Mouse (Mus musculus): ENCODE data around the gene P2ry1. TPM values are rescaled to one million over a fixed set of nuclear protein-coding genes. Genes with fewer than 3 reads are reported as not detected.

Gene P2ry1
- total and polyA plus RNA-seq, 3 experiments: 9.1 to 9.2 TPM; not detected in 1

DNA sequence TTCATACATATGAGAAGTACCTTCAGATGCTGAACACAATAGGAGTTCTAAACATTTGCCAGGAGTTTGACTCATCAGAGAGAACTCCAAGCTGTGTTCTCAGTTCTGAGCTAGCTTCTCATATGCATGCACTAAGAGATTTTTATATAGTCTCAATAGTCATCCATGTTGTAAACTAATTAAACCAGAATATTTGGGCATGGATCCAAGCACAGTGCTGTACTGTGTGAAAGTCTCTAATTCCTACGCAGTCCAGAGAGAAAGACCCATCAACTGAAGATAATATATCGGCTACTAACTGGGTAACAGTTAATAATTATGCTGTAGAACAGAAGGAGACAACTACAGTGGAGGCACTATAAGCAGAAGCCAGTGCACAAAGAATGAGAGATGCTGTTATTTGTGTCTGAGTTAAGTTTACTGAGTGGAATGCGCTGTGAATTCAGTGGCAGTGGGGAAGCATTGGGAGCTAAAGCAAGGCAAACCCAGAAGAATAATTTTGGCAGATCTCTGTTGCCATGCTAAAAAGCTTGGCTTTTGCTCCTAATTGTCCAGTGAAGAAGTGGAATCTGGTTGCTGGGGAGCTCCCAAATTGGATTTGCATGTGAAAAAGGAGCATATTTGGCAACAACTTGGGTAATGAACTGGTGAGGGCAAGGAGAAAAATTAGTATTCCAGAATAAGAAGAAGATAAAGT, 47.5 kb downstream of the P2ry1 start:
- Histone ChIP-seq H3K9me3 (replicated peaks; ENCODE audit: insufficient read depth, low read length) (no peaks in the 10 kb centered on the region), H3K79me2 (ENCODE audit: control insufficient read depth, insufficient read depth, low read length, poor library complexity) (no peaks in the 10 kb centered on the region), H3K4me3 (ENCODE audit: control insufficient read depth in 1 of 2, insufficient read depth in 1 of 2, low read depth in 2 of 2, low read length in 2 of 2) (no peak overlapping the region), H3K4me1 (ENCODE audit: control insufficient read depth in 1 of 2, insufficient read depth in 2 of 2, low read length in 2 of 2) (no peaks in the 10 kb centered on the region), H3K9ac (ENCODE audit: control insufficient read depth, low read depth, low read length, poor library complexity, severe bottlenecking) (no peak overlapping the region), H3K27me3 (ENCODE audit: control insufficient read depth in 1 of 2, insufficient read depth in 2 of 2, low read length in 2 of 2) (no peaks in the 10 kb centered on the region), H3K36me3 (ENCODE audit: control insufficient read depth in 1 of 2, insufficient read depth in 2 of 2, low read length in 2 of 2) (no peaks in the 10 kb centered on the region), H3K27ac (ENCODE audit: control insufficient read depth, low read depth, low read length) (no peak overlapping the region)
- DNase-seq (ENCODE audit: low read depth, low spot score): no peak
- TF ChIP-seq ZNF384 (IDR thresholded peaks at IDR 0.05; ENCODE audit: low read depth, low read length) (no peak), POLR2A (IDR thresholded peaks at IDR 0.05; ENCODE audit: control insufficient read depth in 1 of 2, insufficient read depth in 1 of 2, low read depth in 1 of 2, low read length in 2 of 2, poor library complexity in 1 of 2) (no peak), POLR2AphosphoS2 (IDR thresholded peaks at IDR 0.05; ENCODE audit: low read length) (no peak), ETS1 (IDR thresholded peaks at IDR 0.05; ENCODE audit: low read depth, low read length) (no peak), RAD21 (IDR thresholded peaks at IDR 0.05; ENCODE audit: low read depth, low read length) (no peak), GATA1 (IDR thresholded peaks at IDR 0.05; ENCODE audit: low read depth, low read length) (no peak), KAT2A (conservative IDR thresholded peaks at IDR 0.05; ENCODE audit: low read depth, low read length) (no peak), CTCF (IDR thresholded peaks at IDR 0.05 in 2 of 3, conservative IDR thresholded peaks at IDR 0.05 in 1 of 3; ENCODE audit: control insufficient read depth in 1 of 3, insufficient read depth in 1 of 3, low read depth in 2 of 3, low read length in 3 of 3, poor library complexity in 1 of 3, severe bottlenecking in 1 of 3) (no peak), CHD2 (IDR thresholded peaks at IDR 0.05; ENCODE audit: low read length) (no peak), TAL1 (IDR thresholded peaks at IDR 0.05; ENCODE audit: low read length) (no peak)

All from MEL (cell line).